Mouse (Mus musculus): Measurements from ENCODE around the gene Egf. TPM values are rescaled to one million over a fixed set of nuclear protein-coding genes. Genes with fewer than 3 reads are reported as not detected.

The Egf gene
- polyA plus RNA-seq, 1 experiment: not detected

DNA sequence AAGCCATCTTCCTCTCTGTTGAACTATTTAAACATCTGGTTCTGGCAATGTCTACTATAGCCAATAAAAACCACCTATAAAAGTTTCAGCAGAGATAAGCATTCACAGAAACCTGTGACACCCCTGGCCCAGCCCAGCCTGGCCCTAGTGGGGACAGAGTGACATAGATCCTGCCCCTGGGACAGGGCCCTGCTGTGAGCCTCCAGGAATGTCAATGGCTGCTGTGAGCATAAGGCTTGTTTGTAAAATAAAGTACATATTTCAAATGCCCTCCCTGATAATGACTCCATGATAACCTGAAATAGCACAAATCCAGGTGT, 104.9 kb downstream of the Egf start:
- no peaks in the 10 kb centered on the region for H3K4me1 ChIP-seq (ENCODE audit: control insufficient read depth)
- no peaks in the 10 kb centered on the region for H3K9me3 ChIP-seq (ENCODE audit: control insufficient read depth, low read length)
- no peaks in the 10 kb centered on the region for H3K36me3 ChIP-seq (ENCODE audit: control insufficient read depth)
- TF ChIP-seq GATA1 (IDR thresholded peaks at IDR 0.05; ENCODE audit: low read length): no peak
- TF ChIP-seq TAL1 (IDR thresholded peaks at IDR 0.05; ENCODE audit: low read length): no peak
- H3K27me3 ChIP-seq (ENCODE audit: control insufficient read depth): no peaks in the 10 kb centered on the region
- no peak overlapping the region for H3K4me3 ChIP-seq (replicated peaks)

DNA sequence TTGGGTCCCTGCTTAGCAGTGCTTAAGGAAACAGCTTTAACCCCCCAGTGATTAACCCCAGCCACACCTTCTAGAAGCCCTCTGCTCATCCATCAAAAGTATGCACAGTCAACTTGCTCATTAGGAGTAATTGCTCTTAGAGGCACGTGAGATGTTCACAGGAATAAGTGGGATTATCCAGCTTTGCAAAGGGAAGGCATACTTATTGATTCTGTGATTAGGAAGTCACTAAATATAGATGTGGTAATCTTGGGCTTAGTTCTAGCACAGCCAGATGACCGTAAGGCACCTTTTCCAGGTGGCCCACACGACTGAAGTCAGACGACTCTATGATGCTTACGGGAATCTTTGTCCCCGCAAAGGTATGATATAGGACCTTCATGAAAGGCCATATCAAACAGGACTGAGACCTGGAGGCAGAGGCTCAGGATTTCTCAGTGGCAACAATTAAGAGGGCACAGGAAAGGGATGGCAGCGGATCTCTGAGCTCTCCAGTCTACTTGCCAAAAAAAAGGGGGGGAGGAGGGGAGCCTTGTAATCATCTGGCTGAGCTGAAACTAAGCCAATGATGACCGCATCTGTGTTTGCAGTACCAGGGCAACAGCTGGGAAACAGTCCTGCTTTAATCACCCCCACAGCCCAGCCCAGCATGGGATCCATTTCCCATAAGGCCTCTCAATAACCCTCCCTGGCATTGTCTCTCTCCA, 105.4 kb downstream of the Egf start:
- H3K4me3 ChIP-seq (replicated peaks): no peak overlapping the region
- no peaks in the 10 kb centered on the region for H3K9me3 ChIP-seq (ENCODE audit: control insufficient read depth, low read length)
- TF ChIP-seq GATA1 (IDR thresholded peaks at IDR 0.05; ENCODE audit: low read length) (no peak), TAL1 (IDR thresholded peaks at IDR 0.05; ENCODE audit: low read length) (no peak)
- no peaks in the 10 kb centered on the region for H3K4me1 ChIP-seq (ENCODE audit: control insufficient read depth)
- no peaks in the 10 kb centered on the region for H3K36me3 ChIP-seq (ENCODE audit: control insufficient read depth)
- H3K27me3 ChIP-seq (ENCODE audit: control insufficient read depth): no peaks in the 10 kb centered on the region

DNA sequence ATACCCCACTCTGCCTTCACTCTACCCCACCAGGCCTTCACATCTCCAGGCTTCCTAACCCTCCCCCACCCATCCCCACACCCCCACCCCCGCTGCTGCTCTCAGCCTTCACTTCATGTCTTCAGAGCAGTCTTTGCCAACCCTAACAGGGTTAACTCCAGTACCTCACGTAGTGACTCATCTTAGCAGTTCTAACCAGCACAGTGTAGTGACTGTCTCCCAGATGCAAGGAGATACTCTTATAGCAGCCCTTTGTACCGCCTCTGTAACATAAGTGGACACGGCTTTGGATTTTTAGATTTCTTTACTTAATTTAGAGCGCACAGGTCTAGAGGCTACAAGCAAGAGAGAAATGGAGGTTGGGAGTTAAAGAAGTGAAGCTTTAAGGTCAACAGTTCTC, 106.5 kb downstream of the Egf start:
- Histone ChIP-seq H3K36me3 (ENCODE audit: control insufficient read depth) (no peaks in the 10 kb centered on the region), H3K4me1 (ENCODE audit: control insufficient read depth) (no peaks in the 10 kb centered on the region), H3K27me3 (ENCODE audit: control insufficient read depth) (no peaks in the 10 kb centered on the region), H3K9me3 (ENCODE audit: control insufficient read depth, low read length) (no peaks in the 10 kb centered on the region), H3K4me3 (replicated peaks) (no peak overlapping the region)
- TF ChIP-seq GATA1 (IDR thresholded peaks at IDR 0.05; ENCODE audit: low read length): no peak
- TF ChIP-seq TAL1 (IDR thresholded peaks at IDR 0.05; ENCODE audit: low read length): no peak

DNA sequence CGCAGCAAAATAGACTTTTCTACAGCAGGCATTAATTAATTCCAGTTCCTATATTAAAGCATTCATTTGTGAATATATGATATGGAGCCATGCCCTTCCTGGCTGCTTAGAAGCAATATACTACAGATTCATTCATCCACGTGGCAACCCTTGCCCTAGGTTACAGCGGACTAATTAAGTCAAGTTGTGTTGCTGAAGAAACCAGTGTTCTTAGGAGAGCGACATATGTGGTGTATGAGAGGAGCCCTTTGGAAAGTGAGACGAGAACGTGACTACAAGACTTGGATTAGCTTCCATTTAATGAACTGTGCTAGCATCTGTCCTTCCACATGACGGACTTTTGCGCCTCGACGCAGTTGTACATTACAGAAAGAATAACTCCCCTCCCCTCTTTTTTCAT, 107.8 kb downstream of the Egf start:
- Histone ChIP-seq H3K4me3 (replicated peaks) (no peak overlapping the region), H3K36me3 (ENCODE audit: control insufficient read depth) (no peaks in the 10 kb centered on the region), H3K27me3 (ENCODE audit: control insufficient read depth) (no peaks in the 10 kb centered on the region), H3K9me3 (ENCODE audit: control insufficient read depth, low read length) (no peaks in the 10 kb centered on the region), H3K4me1 (ENCODE audit: control insufficient read depth) (no peaks in the 10 kb centered on the region)
- no peak for TF ChIP-seq TAL1 (IDR thresholded peaks at IDR 0.05; ENCODE audit: low read length)
- TF ChIP-seq GATA1 (IDR thresholded peaks at IDR 0.05; ENCODE audit: low read length): no peak

DNA sequence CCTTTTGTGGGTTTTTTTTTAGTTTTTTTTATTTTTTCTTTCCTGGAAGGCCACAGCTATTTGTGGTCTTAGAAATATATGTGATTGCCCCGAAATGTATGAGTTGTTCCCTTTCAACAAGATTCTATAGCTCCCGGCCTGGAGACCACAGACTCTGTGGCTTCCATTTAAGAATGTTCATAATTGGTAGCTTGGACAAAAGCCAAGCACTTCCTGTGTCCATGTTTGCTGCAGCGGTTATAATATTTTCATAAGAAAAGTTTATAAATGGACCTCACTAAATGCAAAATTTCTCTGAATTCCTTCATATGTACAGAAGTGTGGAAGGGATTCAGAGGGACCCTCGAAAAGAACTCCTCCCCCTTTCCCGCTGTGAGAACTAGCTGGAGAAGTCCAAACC, 108.3 kb downstream of the Egf start:
- Histone ChIP-seq H3K36me3 (ENCODE audit: control insufficient read depth) (no peaks in the 10 kb centered on the region), H3K9me3 (ENCODE audit: control insufficient read depth, low read length) (no peaks in the 10 kb centered on the region), H3K27me3 (ENCODE audit: control insufficient read depth) (no peaks in the 10 kb centered on the region), H3K4me3 (replicated peaks) (no peak overlapping the region), H3K4me1 (ENCODE audit: control insufficient read depth) (no peaks in the 10 kb centered on the region)
- TF ChIP-seq TAL1 (IDR thresholded peaks at IDR 0.05; ENCODE audit: low read length) (no peak), GATA1 (IDR thresholded peaks at IDR 0.05; ENCODE audit: low read length) (no peak)

DNA sequence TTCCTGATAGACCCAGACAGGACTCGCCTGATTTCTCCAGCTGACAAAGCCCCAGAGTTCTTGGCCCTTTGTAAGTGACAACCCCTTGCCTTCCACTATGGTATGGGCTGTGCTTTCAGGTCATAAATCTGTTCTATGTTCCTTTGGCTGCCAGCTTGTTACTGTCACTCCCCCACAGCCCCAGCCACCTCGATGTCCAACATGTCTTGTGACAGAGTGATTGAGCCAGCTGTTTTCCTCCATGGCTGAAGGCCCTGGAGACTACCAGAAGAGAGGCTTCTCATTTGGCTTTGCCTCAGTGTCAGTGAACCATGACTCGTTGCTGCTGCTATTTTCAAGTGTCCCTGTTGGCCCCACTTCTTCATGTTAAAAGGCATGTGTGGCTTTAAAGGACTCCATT, 109.7 kb downstream of the Egf start:
- Histone ChIP-seq H3K4me3 (replicated peaks) (no peak overlapping the region), H3K36me3 (ENCODE audit: control insufficient read depth) (no peaks in the 10 kb centered on the region), H3K9me3 (ENCODE audit: control insufficient read depth, low read length) (no peaks in the 10 kb centered on the region), H3K4me1 (ENCODE audit: control insufficient read depth) (no peaks in the 10 kb centered on the region), H3K27me3 (ENCODE audit: control insufficient read depth) (no peaks in the 10 kb centered on the region)
- TF ChIP-seq TAL1 (IDR thresholded peaks at IDR 0.05; ENCODE audit: low read length) (no peak), GATA1 (IDR thresholded peaks at IDR 0.05; ENCODE audit: low read length) (no peak)

DNA sequence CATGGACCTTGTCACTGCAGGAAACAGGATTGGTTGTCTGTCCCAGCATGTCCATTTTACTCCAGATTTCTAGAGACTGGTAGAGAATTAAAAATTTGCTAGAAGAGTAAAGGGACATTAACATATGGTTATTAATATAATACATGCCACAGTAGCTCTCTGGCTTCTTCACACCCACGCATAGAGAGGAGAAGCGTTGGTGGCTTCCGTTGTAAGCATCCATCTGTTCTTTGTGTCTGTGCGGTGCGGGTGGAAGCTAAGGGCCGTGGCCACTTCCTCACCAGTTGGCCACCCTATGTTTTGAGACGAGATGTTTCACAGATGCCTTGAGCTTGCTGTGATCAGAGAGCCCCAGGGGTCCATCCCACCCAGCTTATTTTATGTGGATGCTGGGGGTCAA, 113.5 kb downstream of the Egf start:
- H3K4me3 ChIP-seq (replicated peaks): no peak overlapping the region
- TF ChIP-seq TAL1 (IDR thresholded peaks at IDR 0.05; ENCODE audit: low read length) (no peak), GATA1 (IDR thresholded peaks at IDR 0.05; ENCODE audit: low read length) (no peak)
- H3K9me3 ChIP-seq (ENCODE audit: control insufficient read depth, low read length): no peaks in the 10 kb centered on the region
- no peaks in the 10 kb centered on the region for H3K4me1 ChIP-seq (ENCODE audit: control insufficient read depth)
- H3K36me3 ChIP-seq (ENCODE audit: control insufficient read depth): no peaks in the 10 kb centered on the region
- no peaks in the 10 kb centered on the region for H3K27me3 ChIP-seq (ENCODE audit: control insufficient read depth)

DNA sequence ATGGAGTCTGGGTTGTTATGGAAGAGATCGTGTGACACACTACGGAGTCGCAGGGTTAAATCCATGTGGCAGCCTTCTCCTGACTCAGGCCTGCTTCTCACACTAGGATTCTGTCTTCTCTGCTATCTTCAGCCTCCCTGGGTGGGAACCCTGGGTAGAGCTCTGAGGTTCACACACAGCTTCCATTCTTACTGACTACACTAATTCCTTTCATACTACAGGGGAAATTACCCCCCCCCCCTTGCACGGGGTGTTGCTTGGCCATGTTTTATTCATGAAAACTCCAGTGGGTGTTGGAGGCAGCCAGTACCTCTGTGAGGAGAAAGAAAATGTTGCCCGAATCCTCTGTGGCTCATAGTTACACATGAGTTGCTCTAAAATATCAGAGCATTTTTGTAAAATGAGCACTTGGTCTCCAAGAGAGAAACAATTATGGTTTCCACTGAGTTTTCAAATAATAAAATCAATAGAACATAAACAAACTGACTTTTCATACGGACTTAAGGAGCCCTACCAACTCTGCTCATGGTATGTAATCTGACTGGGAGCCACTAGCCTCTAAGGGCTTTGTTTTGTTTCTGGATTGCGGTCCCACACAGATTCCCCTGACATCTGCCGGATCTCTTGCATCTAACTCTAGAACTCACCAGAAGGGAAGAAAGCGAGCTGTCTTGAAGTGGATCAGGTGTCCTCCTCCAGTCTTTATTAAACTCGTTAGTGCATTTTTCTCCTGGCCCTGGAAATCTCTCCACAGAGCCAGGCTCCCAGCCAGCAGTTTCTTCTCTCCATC, 114.7 kb downstream of the Egf start:
- Histone ChIP-seq H3K27me3 (ENCODE audit: control insufficient read depth) (no peaks in the 10 kb centered on the region), H3K36me3 (ENCODE audit: control insufficient read depth) (no peaks in the 10 kb centered on the region), H3K9me3 (ENCODE audit: control insufficient read depth, low read length) (no peaks in the 10 kb centered on the region), H3K4me1 (ENCODE audit: control insufficient read depth) (no peaks in the 10 kb centered on the region), H3K4me3 (replicated peaks) (no peak overlapping the region)
- TF ChIP-seq TAL1 (IDR thresholded peaks at IDR 0.05; ENCODE audit: low read length): no peak
- no peak for TF ChIP-seq GATA1 (IDR thresholded peaks at IDR 0.05; ENCODE audit: low read length)

DNA sequence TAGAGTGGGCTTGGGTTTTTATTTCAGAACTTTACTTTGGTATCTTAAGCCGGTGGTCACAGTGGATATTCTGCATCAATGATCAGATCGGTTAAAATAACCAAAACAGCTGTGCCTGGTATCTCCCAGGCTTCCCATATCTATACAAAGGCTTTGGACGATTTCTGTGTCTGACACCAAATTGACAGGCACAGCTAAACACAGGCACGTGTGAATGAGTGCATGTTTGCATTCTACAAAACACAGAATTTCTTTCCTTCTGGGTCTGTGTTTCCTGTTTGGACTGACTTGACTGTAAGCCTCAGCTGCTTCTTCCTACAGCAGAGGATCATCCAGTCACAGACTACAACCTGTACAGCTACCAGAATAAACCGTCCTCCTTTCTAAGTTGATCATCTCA, 115.4 kb downstream of the Egf start:
- Histone ChIP-seq H3K9me3 (ENCODE audit: control insufficient read depth, low read length) (no peaks in the 10 kb centered on the region), H3K36me3 (ENCODE audit: control insufficient read depth) (no peaks in the 10 kb centered on the region), H3K4me1 (ENCODE audit: control insufficient read depth) (no peaks in the 10 kb centered on the region), H3K4me3 (replicated peaks) (no peak overlapping the region), H3K27me3 (ENCODE audit: control insufficient read depth) (no peaks in the 10 kb centered on the region)
- no peak for TF ChIP-seq TAL1 (IDR thresholded peaks at IDR 0.05; ENCODE audit: low read length)
- no peak for TF ChIP-seq GATA1 (IDR thresholded peaks at IDR 0.05; ENCODE audit: low read length)

All from erythroblast, embryonic 14.5 days (primary cell).